Mouse (Mus musculus) hindbrain, embryonic 14.5 days (tissue): ENCODE results near the gene Il20. TPM values are rescaled to one million over a fixed set of nuclear protein-coding genes. Genes with fewer than 3 reads are reported as not detected.

Experiments used
- ATAC-seq: fragments of 200-750 bp; cut with Nextera tagmentation; 2 replicates; pipeline ENCODE4 v1.8.0; 2017; ENCODE audit warnings: moderate number of reproducible peaks, mild to moderate bottlenecking, moderate TSS enrichment, moderate library complexity; ENCODE audit not compliant: low FRiP score
- DNase-seq: peaks from one replicate; pipeline ENCODE4 v3.0.0-alpha.2; 2015; ENCODE audit warnings: low spot score
- H3K27ac ChIP-seq: fragments of 300-500 bp; sonication (generic); 2 replicates; pipeline ENCODE4 v1.5.1; 2014; ENCODE audit warnings: mild to moderate bottlenecking, moderate library complexity
- H3K27me3 ChIP-seq: fragments of 300-500 bp; sonication (generic); 2 replicates; pipeline ENCODE4 v1.6.1; 2014; ENCODE audit warnings: mild to moderate bottlenecking, low read length, mixed read lengths; ENCODE audit not compliant: control insufficient read depth, insufficient read depth
- H3K36me3 ChIP-seq: fragments of 300-500 bp; sonication (generic); replicated peaks from 2 replicates; pipeline ENCODE4 v1.6.1; 2014; ENCODE audit not compliant: control insufficient read depth, insufficient read depth
- H3K4me1 ChIP-seq: fragments of 300-500 bp; sonication (generic); replicated peaks from 2 replicates; pipeline ENCODE4 v1.6.1; 2014; ENCODE audit warnings: antibody characterized with exemption, low read length, mixed read lengths; ENCODE audit not compliant: control insufficient read depth, insufficient read depth
- H3K4me2 ChIP-seq: fragments of 300-500 bp; sonication (generic); replicated peaks from 2 replicates; pipeline ENCODE4 v1.6.1; 2014; ENCODE audit warnings: mild to moderate bottlenecking, moderate library complexity
- H3K4me3 ChIP-seq: fragments of 300-500 bp; sonication (generic); replicated peaks from 2 replicates; pipeline ENCODE4 v1.5.1; 2014; ENCODE audit warnings: mild to moderate bottlenecking, low read length
- H3K9ac ChIP-seq: fragments of 300-500 bp; sonication (generic); 2 replicates; pipeline ENCODE4 v1.6.1; 2014
- H3K9me3 ChIP-seq: fragments of 300-500 bp; sonication (generic); 2 replicates; pipeline ENCODE4 v1.6.1; 2016; ENCODE audit warnings: low read length; ENCODE audit not compliant: control insufficient read depth
- WGBS: fragments of 180-500 bp; shearing (Covaris S2); extraction: QIAGEN DNeasy Blood & Tissue Kit; methylation state at CpG from one replicate; pipeline ENCODE4 v1.1.7; 2014; 5-methylcytosine and 5-hydroxymethylcytosine counted together
- polyA plus RNA-seq: library from polyadenylated mRNA; unstranded; fragments of >200 nt; fragmentation: Nextera tagmentation; extraction: Ambion mirVana; gene quantifications from 2 replicates; pipeline ENCODE4 v1.2.1, GENCODE M21; 2014

Il20 gene
- polyA plus RNA-seq, 1 experiment from 2014 or later = not detected

DNA sequence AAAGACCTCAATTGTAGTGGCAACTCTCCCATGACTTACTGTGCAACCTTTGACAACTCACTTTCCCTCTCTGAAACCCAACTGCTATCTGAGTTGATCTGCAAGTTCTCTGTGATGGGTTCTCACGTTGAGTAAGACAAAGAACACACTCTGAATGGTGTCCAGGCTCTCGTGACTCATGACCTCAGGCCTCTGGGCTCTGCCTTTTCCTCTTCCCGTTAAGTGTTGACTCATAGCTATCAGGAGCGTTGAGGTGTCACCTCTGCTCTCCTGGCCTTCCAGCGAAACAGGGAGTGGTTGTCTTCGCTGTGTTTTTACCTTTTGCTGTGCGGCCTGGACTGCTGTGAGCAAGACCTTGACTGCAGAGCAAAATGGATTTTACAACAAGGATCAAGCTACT is 8.7 kb downstream of the Il20 start:
- no peaks in the 10 kb centered on the region for H3K27me3 ChIP-seq
- no peaks in the 10 kb centered on the region for H3K9me3 ChIP-seq
- ATAC-seq = no peak
- H3K4me2 ChIP-seq = no peak overlapping the region
- no peak overlapping the region for H3K4me3 ChIP-seq
- 90% methylated on average over 7 of the region's 7 CpGs for WGBS
- no peak for DNase-seq
- H3K9ac ChIP-seq = no peak overlapping the region
- no peak overlapping the region for H3K27ac ChIP-seq
- no peaks in the 10 kb centered on the region for H3K4me1 ChIP-seq
- H3K36me3 ChIP-seq = no peaks in the 10 kb centered on the region

DNA sequence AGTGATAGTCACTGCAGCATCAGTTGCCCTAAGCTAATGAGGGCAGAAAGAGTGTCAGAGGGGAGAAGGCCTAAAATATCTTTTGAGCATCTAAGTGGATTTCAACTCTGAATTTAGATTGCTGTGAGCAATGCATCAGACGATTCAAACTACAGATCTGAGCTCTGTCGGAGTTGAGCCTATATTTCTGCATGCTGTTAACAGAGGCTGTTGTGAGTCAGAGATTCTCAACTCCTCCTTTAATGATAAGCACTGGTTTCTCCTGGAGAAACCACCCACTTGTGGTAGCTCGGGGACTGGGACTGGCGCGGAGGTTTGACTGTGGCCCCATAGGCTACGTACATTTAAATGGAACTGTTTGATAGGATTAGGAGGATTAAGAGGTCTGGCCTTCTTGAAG is 16.8 kb downstream of the Il20 start:
- ATAC-seq (no peak), DNase-seq (no peak)
- Histone ChIP-seq H3K4me3 (no peak overlapping the region), H3K36me3 (no peaks in the 10 kb centered on the region), H3K4me2 (no peak overlapping the region), H3K4me1 (no peaks in the 10 kb centered on the region), H3K9ac (no peak overlapping the region), H3K9me3 (no peaks in the 10 kb centered on the region), H3K27me3 (no peaks in the 10 kb centered on the region), H3K27ac (no peak overlapping the region)
- 67% methylated on average over 6 of the region's 6 CpGs for WGBS

DNA sequence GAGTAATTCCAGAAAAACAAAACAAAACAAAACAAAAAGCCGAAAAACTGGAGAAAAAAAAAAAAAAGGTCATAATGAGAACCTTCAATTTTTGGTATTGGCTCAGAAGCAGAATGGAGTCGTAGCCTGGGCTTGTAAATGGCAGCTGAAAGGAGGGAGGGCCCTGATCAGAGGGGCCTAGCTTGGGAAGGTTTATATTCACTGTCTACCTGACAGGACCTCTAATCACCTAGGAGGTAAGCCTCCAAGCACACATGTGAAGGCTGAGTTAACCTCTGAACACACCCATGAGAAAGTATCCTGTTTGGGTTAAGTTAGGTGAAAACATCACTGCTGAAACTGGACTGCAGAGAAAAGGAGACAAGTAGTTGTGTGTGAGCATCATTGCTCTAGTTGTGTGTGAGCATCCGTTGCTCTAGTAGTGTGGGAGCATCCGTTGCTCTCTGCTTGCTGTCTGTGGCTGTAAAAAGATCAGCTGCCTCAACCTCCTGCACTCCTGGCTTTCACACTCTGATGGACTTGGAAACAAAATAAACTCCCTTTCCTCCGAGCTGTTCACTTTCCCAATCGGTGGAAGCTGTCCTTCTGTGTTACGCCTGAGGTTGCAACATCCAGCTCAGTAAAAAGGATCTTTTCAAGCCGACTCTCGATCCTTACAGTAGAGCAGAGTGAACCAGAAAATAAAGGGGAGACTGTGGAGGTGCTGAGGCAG is 17.8 kb downstream of the Il20 start:
- Histone ChIP-seq H3K27ac (no peak overlapping the region), H3K9me3 (no peaks in the 10 kb centered on the region), H3K4me2 (no peak overlapping the region), H3K4me3 (no peak overlapping the region), H3K27me3 (no peaks in the 10 kb centered on the region), H3K36me3 (no peaks in the 10 kb centered on the region), H3K4me1 (no peaks in the 10 kb centered on the region), H3K9ac (no peak overlapping the region)
- ATAC-seq (no peak), DNase-seq (no peak)
- 77% methylated on average over 9 of the region's 9 CpGs for WGBS

DNA sequence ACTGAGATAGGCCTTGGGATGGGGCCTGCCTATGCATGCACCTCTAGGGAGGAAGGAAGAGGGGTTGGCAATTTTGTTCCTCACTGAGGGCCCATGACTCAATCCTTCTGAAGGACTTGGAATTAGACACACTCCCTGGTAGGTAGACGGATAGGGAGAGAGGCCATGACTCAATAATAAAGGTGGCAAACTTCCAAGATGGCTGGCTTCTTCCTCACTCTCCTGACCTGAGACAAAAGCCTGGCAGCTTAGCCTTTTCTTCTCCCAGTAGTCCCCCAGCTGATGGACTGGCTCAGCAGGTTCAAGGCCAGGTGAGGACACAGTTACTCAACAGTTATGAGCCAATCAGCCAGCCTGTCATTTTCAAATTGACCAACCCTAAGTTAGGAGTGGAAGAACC is 18.8 kb downstream of the Il20 start:
- H3K4me1 ChIP-seq = no peaks in the 10 kb centered on the region
- 73% methylated on average over 1 of the region's 1 CpGs for WGBS
- no peaks in the 10 kb centered on the region for H3K9me3 ChIP-seq
- H3K4me2 ChIP-seq = no peak overlapping the region
- H3K27ac ChIP-seq = no peak overlapping the region
- no peak overlapping the region for H3K9ac ChIP-seq
- DNase-seq (no peak), ATAC-seq (no peak)
- no peak overlapping the region for H3K4me3 ChIP-seq
- no peaks in the 10 kb centered on the region for H3K27me3 ChIP-seq
- no peaks in the 10 kb centered on the region for H3K36me3 ChIP-seq

DNA sequence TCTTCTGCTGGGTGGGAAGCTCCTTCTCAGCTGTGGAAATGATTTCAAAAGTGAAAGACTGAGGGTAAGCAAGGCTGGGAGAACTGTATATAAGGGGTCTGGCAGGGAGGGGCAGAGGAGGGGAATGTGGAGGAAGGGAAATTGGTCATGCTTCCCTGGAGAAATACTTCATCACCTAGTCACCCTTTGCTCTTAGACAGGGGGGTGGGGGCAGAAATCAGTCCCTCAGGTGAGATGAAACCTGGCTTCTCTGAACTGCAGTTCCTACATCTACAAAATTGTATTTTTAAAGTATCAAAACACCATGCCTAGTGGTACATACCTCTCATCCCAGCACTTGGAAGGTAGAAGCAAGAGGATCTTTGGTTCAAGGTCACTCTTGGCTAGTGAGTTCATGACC is 23.9 kb downstream of the Il20 start, which contains the start of gene Il24:
Gene Il24 (minus strand): TSS at position 101 of the 400 bp plus-strand sequence.
- no peak within 1 kb of the TSS for H3K9ac ChIP-seq
- no peak for ATAC-seq
- no peaks in the 10 kb centered on the region for H3K36me3 ChIP-seq
- H3K4me3 ChIP-seq = no peak within 1 kb of the TSS
- H3K4me2 ChIP-seq = no peak within 1 kb of the TSS
- H3K4me1 ChIP-seq = no peaks in the 10 kb centered on the region
- H3K27me3 ChIP-seq = no peaks in the 10 kb centered on the region
- no peaks in the 10 kb centered on the region for H3K9me3 ChIP-seq
- DNase-seq = no peak
- H3K27ac ChIP-seq = no peak within 1 kb of the TSS

DNA sequence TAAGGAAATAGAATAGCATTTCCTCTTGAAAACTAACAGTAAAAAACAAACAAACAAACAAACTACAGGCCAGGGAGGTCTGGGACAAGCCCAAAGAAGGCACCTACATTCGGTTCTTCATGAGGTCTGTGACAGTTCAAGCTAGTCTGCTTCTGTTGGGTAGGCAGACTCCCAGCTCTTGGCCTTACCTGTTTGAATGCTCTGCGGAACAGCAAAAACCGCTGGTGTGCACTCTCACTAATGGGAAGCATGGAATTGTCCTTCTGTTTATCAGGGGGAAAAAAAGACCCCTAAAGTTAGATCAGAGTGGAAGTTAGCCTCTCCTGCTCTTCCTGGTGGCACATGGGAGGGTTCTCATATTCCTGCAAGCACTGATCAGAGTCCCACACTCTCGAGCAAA is 28.1 kb downstream of the Il20 start:
- DNase-seq (no peak), ATAC-seq (no peak)
- no peak overlapping the region for H3K27ac ChIP-seq
- no peaks in the 10 kb centered on the region for H3K4me1 ChIP-seq
- 0 out of 2 replicates have a peak, but pooled peaks cover 4% of the 10 kb centered on the region for H3K27me3 ChIP-seq
- WGBS = 89% methylated on average over 4 of the region's 4 CpGs
- H3K4me2 ChIP-seq = no peak overlapping the region
- no peaks in the 10 kb centered on the region for H3K36me3 ChIP-seq
- no peak overlapping the region for H3K4me3 ChIP-seq
- no peaks in the 10 kb centered on the region for H3K9me3 ChIP-seq
- no peak overlapping the region for H3K9ac ChIP-seq

DNA sequence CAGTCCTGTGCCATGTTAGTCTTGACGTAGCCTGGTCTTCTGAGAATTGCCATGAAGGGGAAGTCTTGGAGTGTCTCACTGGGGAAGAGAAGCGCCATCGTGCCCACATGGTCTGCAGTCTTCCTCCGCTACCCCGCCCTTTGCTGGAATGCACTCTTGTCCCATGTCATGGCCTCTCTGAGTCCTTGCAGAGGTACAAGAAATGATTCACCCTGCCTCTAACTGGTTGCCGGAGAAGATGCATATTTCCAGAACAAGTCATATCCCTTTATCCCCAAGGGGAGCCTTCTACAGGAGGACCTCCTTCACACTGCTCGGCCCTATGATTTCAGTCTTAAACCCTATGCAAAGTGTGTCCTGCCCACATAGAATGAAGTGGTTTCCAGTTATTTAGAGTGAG is 31.3 kb downstream of the Il20 start:
- DNase-seq = no peak
- Histone ChIP-seq H3K27ac (no peak overlapping the region), H3K27me3 (peaks cover 13% of the 10 kb centered on the region; the same call in 1 of the 2 replicates), H3K4me2 (no peak overlapping the region), H3K36me3 (no peaks in the 10 kb centered on the region), H3K4me3 (no peak overlapping the region), H3K9ac (no peak overlapping the region), H3K9me3 (no peaks in the 10 kb centered on the region), H3K4me1 (no peaks in the 10 kb centered on the region)
- ATAC-seq = no peak
- WGBS = 96% methylated on average over 7 of the region's 7 CpGs

DNA sequence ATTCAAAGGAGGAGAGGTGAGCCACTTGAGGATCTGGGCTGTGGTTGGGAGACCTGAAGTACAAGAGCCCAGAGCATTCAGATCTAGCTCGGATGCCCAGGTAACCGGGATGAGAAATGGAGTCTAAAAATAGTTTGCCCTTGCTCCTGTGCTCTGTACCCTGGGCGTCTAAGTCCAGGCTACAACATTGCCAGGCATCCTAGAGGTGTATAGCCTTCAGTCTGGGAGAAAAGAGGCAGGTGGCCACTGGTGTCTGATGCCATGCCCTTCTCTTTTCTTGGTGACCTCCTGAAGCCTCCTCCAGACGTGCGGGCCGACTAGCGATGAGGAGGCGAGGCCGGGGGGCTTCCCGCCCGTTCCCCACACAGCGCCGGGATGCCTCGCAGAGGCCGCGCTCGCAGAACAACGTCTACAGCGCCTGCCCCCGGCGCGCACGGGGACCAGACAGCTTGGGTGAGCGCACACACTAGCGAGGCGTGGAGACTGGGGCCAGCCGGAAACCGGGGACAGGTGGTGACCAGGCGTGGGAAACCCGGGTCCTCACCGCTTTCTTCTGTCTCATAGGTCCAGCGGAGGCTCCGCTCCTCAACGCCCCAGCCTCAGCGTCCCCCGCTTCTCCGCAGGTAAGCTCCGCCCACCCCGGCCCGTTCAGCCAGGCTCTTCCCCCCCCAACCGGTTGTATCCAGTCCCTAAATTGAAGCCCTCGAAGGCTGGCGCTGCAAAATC is 33.2 kb downstream of the Il20 start:
- peaks cover 13% of the 10 kb centered on the region; the same call in 1 of the 2 replicates for H3K27me3 ChIP-seq
- no peak overlapping the region for H3K27ac ChIP-seq
- peak; percentile 72 for ATAC-seq
- no peaks in the 10 kb centered on the region for H3K9me3 ChIP-seq
- H3K36me3 ChIP-seq = no peaks in the 10 kb centered on the region
- H3K4me3 ChIP-seq = peak overlapping the region; percentile 47
- H3K9ac ChIP-seq = peak overlapping the region; percentile 60
- H3K4me2 ChIP-seq = peak overlapping the region; percentile 76
- 3% methylated on average over 43 of the region's 43 CpGs for WGBS
- peak; percentile 47 for DNase-seq
- H3K4me1 ChIP-seq = no peaks in the 10 kb centered on the region

DNA sequence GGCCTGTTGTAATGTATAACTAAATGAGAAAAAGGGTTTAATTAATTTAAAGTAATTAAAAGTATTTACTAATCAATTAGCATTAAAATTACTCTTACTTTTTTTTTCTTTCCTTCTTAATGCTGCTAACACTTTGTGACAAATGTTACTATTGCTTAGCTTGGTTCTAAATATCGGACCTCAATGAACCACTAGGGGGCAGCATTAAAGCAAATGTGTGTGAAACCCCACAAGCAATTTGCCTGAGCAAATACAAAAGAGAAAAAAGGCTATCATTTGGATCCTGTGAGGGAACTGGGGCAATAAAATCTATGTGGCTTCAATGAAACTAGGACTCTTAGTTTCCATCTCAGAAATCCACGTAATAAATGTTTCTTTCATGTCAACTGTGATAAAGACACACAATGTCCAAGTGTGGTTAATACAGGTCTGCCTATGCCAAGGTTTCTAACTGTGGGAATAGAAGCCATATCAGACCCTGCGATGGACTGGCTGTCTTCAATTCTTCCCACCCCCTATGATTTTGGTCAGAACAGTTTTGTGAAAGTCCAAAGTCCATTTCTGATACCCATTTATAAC is 34.2 kb downstream of the Il20 start:
- H3K9me3 ChIP-seq = no peaks in the 10 kb centered on the region
- DNase-seq (peak; percentile 93), ATAC-seq (no peak)
- H3K36me3 ChIP-seq = no peaks in the 10 kb centered on the region
- H3K4me3 ChIP-seq = no peak overlapping the region
- no peak overlapping the region for H3K4me2 ChIP-seq
- H3K27ac ChIP-seq = no peak overlapping the region
- no peak overlapping the region for H3K9ac ChIP-seq
- peaks cover 13% of the 10 kb centered on the region; the same call in 1 of the 2 replicates for H3K27me3 ChIP-seq
- no peaks in the 10 kb centered on the region for H3K4me1 ChIP-seq
- WGBS = 24% methylated on average over 3 of the region's 3 CpGs
